ENCODE assay signal across 10 mouse cellular contexts in the genomic region with DNA sequence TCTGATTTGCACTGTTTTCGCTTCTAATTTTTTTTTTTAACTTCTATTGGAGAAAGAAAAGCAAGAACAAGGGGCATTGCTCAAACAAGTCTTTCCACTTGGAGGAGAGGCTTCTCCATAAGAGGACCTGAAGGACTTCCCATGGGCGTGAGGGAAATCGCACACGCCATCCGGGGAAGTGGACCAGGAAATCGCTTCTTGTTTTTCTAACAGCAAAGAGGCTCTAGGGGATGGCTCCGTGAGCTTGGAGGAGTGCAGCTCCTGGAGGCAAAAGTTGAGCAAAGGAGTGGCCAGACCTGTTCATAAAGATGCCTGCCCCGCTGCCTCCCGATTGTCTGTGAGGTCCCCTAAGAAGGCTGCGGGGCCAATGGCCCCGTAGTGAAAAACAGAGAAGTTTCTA. TPM values are rescaled to one million over a fixed set of nuclear protein-coding genes. Genes with fewer than 3 reads are reported as not detected.
A peak's percentile ranks its signal among the peaks of the same experiment; 100 is the strongest.
DNase-seq lines count a peak whose midpoint lies in the region; ATAC-seq and TF ChIP-seq lines count a peak whose summit lies in the region.
"Had no signal": no experiment of that assay in that cellular context is flagged by ENCODE, and none has a peak within 500 bp of the region (broad histone marks: within the 10 kb centered on the region; RNA-seq: fewer than 3 reads in every experiment).

No protein-coding gene starts in this region.

- H3K9ac ChIP-seq in liver, adult 2 months (ENCODE audit: low read depth, low read length) = peak overlapping the region; percentile 71; the same call in 1 of the 2 replicates
- no peak overlapping the region for H3K9ac ChIP-seq in liver, embryonic 12.5 days
- peak overlapping the region; percentile 19; the same call in 1 of the 2 replicates for H3K9ac ChIP-seq in heart, embryonic 12.5 days
- H3K9ac ChIP-seq in stomach, embryonic 16.5 days (ENCODE audit: low read length) = no peak overlapping the region
- H3K9ac ChIP-seq in hindbrain, embryonic 11.5 days (ENCODE audit: low read depth, low read length) = no peak overlapping the region

- DNase-seq in liver, adult 2 months (ENCODE audit: extremely low read depth, low read depth, low spot score) = no peak
- DNase-seq in kidney, postnatal 36 days = peak; percentile 37 to 41
- DNase-seq in hindbrain, embryonic 11.5 days (ENCODE audit: low spot score) = no peak
- no peak for DNase-seq in thymus, postnatal 4 days
- DNase-seq: gastrocnemius, postnatal 10 days had no signal

- H3K9me3 ChIP-seq in liver, embryonic 12.5 days (replicated peaks) = no peaks in the 10 kb centered on the region
- H3K9me3 ChIP-seq in heart, embryonic 12.5 days (replicated peaks) = no peaks in the 10 kb centered on the region
- no peaks in the 10 kb centered on the region for H3K9me3 ChIP-seq in stomach, embryonic 16.5 days (replicated peaks; ENCODE audit: control insufficient read depth, low read length)
- no peaks in the 10 kb centered on the region for H3K9me3 ChIP-seq in hindbrain, embryonic 11.5 days (ENCODE audit: control insufficient read depth, low read length)

- ATAC-seq in liver, embryonic 12.5 days = no peak
- ATAC-seq in heart, embryonic 12.5 days (ENCODE audit: insufficient number of reproducible peaks, low FRiP score) = no peak
- no peak for ATAC-seq in stomach, embryonic 16.5 days (ENCODE audit: insufficient read depth, low FRiP score)
- no peak for ATAC-seq in hindbrain, embryonic 11.5 days (ENCODE audit: low FRiP score)

- H3K4me2 ChIP-seq in liver, embryonic 12.5 days = no peak overlapping the region
- peak overlapping the region; percentile 47 for H3K4me2 ChIP-seq in heart, embryonic 12.5 days
- no peak overlapping the region for H3K4me2 ChIP-seq in stomach, embryonic 16.5 days (ENCODE audit: low read depth, low read length)
- H3K4me2 ChIP-seq in hindbrain, embryonic 11.5 days (replicated peaks; ENCODE audit: low read depth, low read length) = no peak overlapping the region

- H3K27me3 ChIP-seq in liver, adult 2 months (ENCODE audit: control insufficient read depth, insufficient read depth, low read length) = no peaks in the 10 kb centered on the region
- no peaks in the 10 kb centered on the region for H3K27me3 ChIP-seq in liver, embryonic 12.5 days (replicated peaks)
- no peaks in the 10 kb centered on the region for H3K27me3 ChIP-seq in heart, embryonic 12.5 days (replicated peaks)
- no peaks in the 10 kb centered on the region for H3K27me3 ChIP-seq in stomach, embryonic 16.5 days (ENCODE audit: control insufficient read depth, insufficient read depth, low read length)
- H3K27me3 ChIP-seq in hindbrain, embryonic 11.5 days (ENCODE audit: control insufficient read depth, insufficient read depth, low read length) = no peaks in the 10 kb centered on the region

- peaks cover 5% of the 10 kb centered on the region; the same call in 1 of the 2 replicates for H3K79me2 ChIP-seq in liver, adult 2 months (ENCODE audit: control insufficient read depth, insufficient read depth, low read length)

- no peaks in the 10 kb centered on the region for H3K36me3 ChIP-seq in liver, adult 2 months (ENCODE audit: control insufficient read depth, insufficient read depth, low read length)
- H3K36me3 ChIP-seq in liver, embryonic 12.5 days = no peaks in the 10 kb centered on the region
- H3K36me3 ChIP-seq in heart, embryonic 12.5 days = no peaks in the 10 kb centered on the region
- no peaks in the 10 kb centered on the region for H3K36me3 ChIP-seq in stomach, embryonic 16.5 days (ENCODE audit: control insufficient read depth, insufficient read depth, low read length)
- no peaks in the 10 kb centered on the region for H3K36me3 ChIP-seq in hindbrain, embryonic 11.5 days (ENCODE audit: control insufficient read depth, insufficient read depth, low read length)

- TF ChIP-seq POLR2A in liver, adult 2 months (IDR thresholded peaks at IDR 0.05; ENCODE audit: extremely low read depth, insufficient read depth, low read length) = no peak

- no peak for TF ChIP-seq CTCF in liver, adult 2 months (IDR thresholded peaks at IDR 0.05; ENCODE audit: low read depth, low read length)

- no peaks in the 10 kb centered on the region for H3K4me1 ChIP-seq in liver, adult 2 months (ENCODE audit: control insufficient read depth, insufficient read depth, low read length)
- H3K4me1 ChIP-seq in liver, embryonic 12.5 days = peaks cover 5% of the 10 kb centered on the region; the same call in 1 of the 2 replicates
- peaks cover 27% of the 10 kb centered on the region for H3K4me1 ChIP-seq in heart, embryonic 12.5 days (replicated peaks)
- no peaks in the 10 kb centered on the region for H3K4me1 ChIP-seq in stomach, embryonic 16.5 days (ENCODE audit: control insufficient read depth, insufficient read depth, low read length)
- no peaks in the 10 kb centered on the region for H3K4me1 ChIP-seq in hindbrain, embryonic 11.5 days (replicated peaks; ENCODE audit: control insufficient read depth, insufficient read depth, low read length)

- WGBS in liver, adult 2 months = 85% methylated on average over 11 of the region's 11 CpGs
- WGBS in liver, embryonic 12.5 days (ENCODE audit: insufficient replicate concordance) = 69% methylated on average over 11 of the region's 11 CpGs
- 70% methylated on average over 11 of the region's 11 CpGs for WGBS in heart, embryonic 12.5 days
- 79% methylated on average over 11 of the region's 11 CpGs for WGBS in stomach, embryonic 16.5 days
- 86% methylated on average over 11 of the region's 11 CpGs for WGBS in hindbrain, embryonic 11.5 days

- peak overlapping the region; percentile 72 for H3K4me3 ChIP-seq in liver, adult 2 months (ENCODE audit: insufficient read depth, low read depth, low read length)
- no peak overlapping the region for H3K4me3 ChIP-seq in liver, embryonic 12.5 days
- H3K4me3 ChIP-seq in heart, embryonic 12.5 days = peak overlapping the region; percentile 10; the same call in 1 of the 2 replicates
- H3K4me3 ChIP-seq in stomach, embryonic 16.5 days (replicated peaks; ENCODE audit: low read length) = peak overlapping the region; percentile 16
- H3K4me3 ChIP-seq in hindbrain, embryonic 11.5 days (ENCODE audit: low read depth, low read length) = no peak overlapping the region
- H3K4me3 ChIP-seq: myocyte had no signal

- peak overlapping the region; percentile 67 for H3K27ac ChIP-seq in liver, adult 2 months (replicated peaks; ENCODE audit: insufficient read depth, low read depth, low read length)
- H3K27ac ChIP-seq in liver, embryonic 12.5 days = no peak overlapping the region
- H3K27ac ChIP-seq in heart, embryonic 12.5 days (ENCODE audit: poor library complexity, severe bottlenecking) = no peak overlapping the region
- H3K27ac ChIP-seq in stomach, embryonic 16.5 days (ENCODE audit: low read length) = peak overlapping the region; percentile 10; the same call in 1 of the 2 replicates
- H3K27ac ChIP-seq in hindbrain, embryonic 11.5 days (ENCODE audit: low read depth, low read length) = no peak overlapping the region
- H3K27ac ChIP-seq: macrophage had no signal

RNA-seq across cellular contexts. Expression of gene Adgrf5, which starts 29.0 kb away (rescaled TPM):
- 25.8 and 29.6 TPM in 2 replicates for total RNA-seq in liver, adult 2 months (2014; rRNA removed)
- polyA plus RNA-seq in liver, adult 2 months (2012; rRNA removed) = 4.7 and 6.0 TPM in 2 replicates
- polyA plus RNA-seq in liver, embryonic 12.5 days (2016; fragmentation: Nextera tagmentation; extraction: Ambion mirVana) = 5.9 and 6.5 TPM in 2 replicates
- polyA plus RNA-seq in heart, embryonic 12.5 days (2016; fragmentation: Nextera tagmentation; extraction: Ambion mirVana) = 21.1 and 23.9 TPM in 2 replicates
- polyA plus RNA-seq in stomach, embryonic 16.5 days (2015; fragmentation: Nextera tagmentation; extraction: Ambion mirVana) = 16.0 and 16.3 TPM in 2 replicates
- 6.8 and 9.4 TPM in 2 replicates for polyA plus RNA-seq in hindbrain, embryonic 11.5 days (2014; fragmentation: Nextera tagmentation; extraction: Ambion mirVana)

Comparison
In these comparisons a context has a peak if more than half of its experiments do, and no peak if none do; other contexts are left out.
1. H3K27ac ChIP-seq: peak in liver, adult 2 months (single experiment) and stomach, embryonic 16.5 days (single experiment); none in liver, embryonic 12.5 days (single experiment), heart, embryonic 12.5 days (single experiment) and hindbrain, embryonic 11.5 days (single experiment).
2. H3K4me3 ChIP-seq: peak in liver, adult 2 months (single experiment), heart, embryonic 12.5 days (single experiment) and stomach, embryonic 16.5 days (single experiment); none in liver, embryonic 12.5 days (single experiment) and hindbrain, embryonic 11.5 days (single experiment).
3. H3K9ac ChIP-seq: peak in liver, adult 2 months (single experiment) and heart, embryonic 12.5 days (single experiment); none in liver, embryonic 12.5 days (single experiment), stomach, embryonic 16.5 days (single experiment) and hindbrain, embryonic 11.5 days (single experiment).
4. DNase-seq: peak in kidney, postnatal 36 days (2 of 2); none in liver, adult 2 months (single experiment), hindbrain, embryonic 11.5 days (single experiment) and thymus, postnatal 4 days (single experiment).